Mouse (Mus musculus): ENCODE results near the gene Fgfrl1. TPM values are rescaled to one million over a fixed set of nuclear protein-coding genes. Genes with fewer than 3 reads are reported as not detected.

The Fgfrl1 gene
- polyA plus RNA-seq, 1 experiment from 2014 or later = 6.4 TPM

GRCm38 (mm10) chr5:108714149-108714548 is 22.0 kb downstream of the Fgfrl1 start:
- Histone ChIP-seq H3K4me1 (ENCODE audit: control insufficient read depth, insufficient read depth, low read length) (no peaks in the 10 kb centered on the region), H3K4me2 (ENCODE audit: low read depth, low read length) (no peak overlapping the region), H3K27ac (ENCODE audit: low read length) (peak overlapping the region; percentile 23), H3K27me3 (ENCODE audit: control insufficient read depth, insufficient read depth, low read length) (no peaks in the 10 kb centered on the region), H3K9ac (ENCODE audit: low read length) (no peak overlapping the region), H3K9me3 (replicated peaks; ENCODE audit: control insufficient read depth, low read length) (no peaks in the 10 kb centered on the region), H3K4me3 (ENCODE audit: low read length) (no peak overlapping the region), H3K36me3 (ENCODE audit: control insufficient read depth, insufficient read depth) (no peaks in the 10 kb centered on the region)
- ATAC-seq (replicated peaks; ENCODE audit: extremely low read depth, insufficient read depth, low FRiP score) = peak; percentile 42; the same call in 1 of the 2 replicates
- 54% methylated on average over 6 of the region's 6 CpGs for WGBS

GRCm38 (mm10) chr5:108715974-108716373 is 23.8 kb downstream of the Fgfrl1 start:
- no peak overlapping the region for H3K9ac ChIP-seq (ENCODE audit: low read length)

GRCm38 (mm10) chr5:108718051-108718450 is 25.9 kb downstream of the Fgfrl1 start:
- Histone ChIP-seq H3K4me3 (ENCODE audit: low read length) (no peak overlapping the region), H3K27ac (ENCODE audit: low read length) (no peak overlapping the region), H3K27me3 (ENCODE audit: control insufficient read depth, insufficient read depth, low read length) (no peaks in the 10 kb centered on the region), H3K4me2 (ENCODE audit: low read depth, low read length) (no peak overlapping the region), H3K9ac (ENCODE audit: low read length) (no peak overlapping the region), H3K36me3 (ENCODE audit: control insufficient read depth, insufficient read depth) (no peaks in the 10 kb centered on the region), H3K9me3 (replicated peaks; ENCODE audit: control insufficient read depth, low read length) (no peaks in the 10 kb centered on the region), H3K4me1 (ENCODE audit: control insufficient read depth, insufficient read depth, low read length) (no peaks in the 10 kb centered on the region)
- ATAC-seq (replicated peaks; ENCODE audit: extremely low read depth, insufficient read depth, low FRiP score) = no peak
- 46% methylated on average over 4 of the region's 4 CpGs for WGBS

More at GRCm38 (mm10) chr5:108715974-108716373, 23.8 kb downstream of the Fgfrl1 start:
- Histone ChIP-seq H3K4me2 (ENCODE audit: low read depth, low read length) (no peak overlapping the region), H3K4me1 (ENCODE audit: control insufficient read depth, insufficient read depth, low read length) (no peaks in the 10 kb centered on the region), H3K27ac (ENCODE audit: low read length) (no peak overlapping the region), H3K9me3 (replicated peaks; ENCODE audit: control insufficient read depth, low read length) (no peaks in the 10 kb centered on the region), H3K36me3 (ENCODE audit: control insufficient read depth, insufficient read depth) (no peaks in the 10 kb centered on the region), H3K27me3 (ENCODE audit: control insufficient read depth, insufficient read depth, low read length) (no peaks in the 10 kb centered on the region), H3K4me3 (ENCODE audit: low read length) (no peak overlapping the region)
- 76% methylated on average over 1 of the region's 1 CpGs for WGBS
- ATAC-seq (replicated peaks; ENCODE audit: extremely low read depth, insufficient read depth, low FRiP score) = no peak

GRCm38 (mm10) chr5:108719761-108720160 is 27.6 kb downstream of the Fgfrl1 start:
- WGBS = 44% methylated on average over 7 of the region's 7 CpGs
- no peaks in the 10 kb centered on the region for H3K36me3 ChIP-seq (ENCODE audit: control insufficient read depth, insufficient read depth)
- H3K4me3 ChIP-seq (ENCODE audit: low read length) = no peak overlapping the region
- ATAC-seq (replicated peaks; ENCODE audit: extremely low read depth, insufficient read depth, low FRiP score) = no peak
- H3K27me3 ChIP-seq (ENCODE audit: control insufficient read depth, insufficient read depth, low read length) = no peaks in the 10 kb centered on the region
- H3K9ac ChIP-seq (ENCODE audit: low read length) = no peak overlapping the region
- H3K9me3 ChIP-seq (replicated peaks; ENCODE audit: control insufficient read depth, low read length) = no peaks in the 10 kb centered on the region
- no peak overlapping the region for H3K27ac ChIP-seq (ENCODE audit: low read length)
- no peak overlapping the region for H3K4me2 ChIP-seq (ENCODE audit: low read depth, low read length)
- no peaks in the 10 kb centered on the region for H3K4me1 ChIP-seq (ENCODE audit: control insufficient read depth, insufficient read depth, low read length)

- WGBS = 21% methylated on average over 2 of the region's 2 CpGs
- H3K27ac ChIP-seq (ENCODE audit: low read length) = no peak overlapping the region
Measured at GRCm38 (mm10) chr5:108724006-108724405, 31.8 kb downstream of the Fgfrl1 start.

GRCm38 (mm10) chr5:108726557-108727248 is 34.5 kb downstream of the Fgfrl1 start:
- no peak overlapping the region for H3K9ac ChIP-seq (ENCODE audit: low read length)
- no peaks in the 10 kb centered on the region for H3K9me3 ChIP-seq (replicated peaks; ENCODE audit: control insufficient read depth, low read length)
- H3K4me2 ChIP-seq (ENCODE audit: low read depth, low read length) = no peak overlapping the region
- H3K4me1 ChIP-seq (ENCODE audit: control insufficient read depth, insufficient read depth, low read length) = no peaks in the 10 kb centered on the region
- WGBS = 25% methylated on average over 5 of the region's 5 CpGs
- H3K27me3 ChIP-seq (ENCODE audit: control insufficient read depth, insufficient read depth, low read length) = no peaks in the 10 kb centered on the region
- H3K27ac ChIP-seq (ENCODE audit: low read length) = no peak overlapping the region
- H3K36me3 ChIP-seq (ENCODE audit: control insufficient read depth, insufficient read depth) = no peaks in the 10 kb centered on the region
- no peak overlapping the region for H3K4me3 ChIP-seq (ENCODE audit: low read length)
- ATAC-seq (replicated peaks; ENCODE audit: extremely low read depth, insufficient read depth, low FRiP score) = peak; percentile 75; the same call in 1 of the 2 replicates

More at GRCm38 (mm10) chr5:108724006-108724405, 31.8 kb downstream of the Fgfrl1 start:
- Histone ChIP-seq H3K9me3 (replicated peaks; ENCODE audit: control insufficient read depth, low read length) (no peaks in the 10 kb centered on the region), H3K27me3 (ENCODE audit: control insufficient read depth, insufficient read depth, low read length) (no peaks in the 10 kb centered on the region), H3K9ac (ENCODE audit: low read length) (no peak overlapping the region), H3K4me3 (ENCODE audit: low read length) (no peak overlapping the region), H3K36me3 (ENCODE audit: control insufficient read depth, insufficient read depth) (no peaks in the 10 kb centered on the region), H3K4me2 (ENCODE audit: low read depth, low read length) (no peak overlapping the region), H3K4me1 (ENCODE audit: control insufficient read depth, insufficient read depth, low read length) (no peaks in the 10 kb centered on the region)
- no peak for ATAC-seq (replicated peaks; ENCODE audit: extremely low read depth, insufficient read depth, low FRiP score)

GRCm38 (mm10) chr5:108727425-108727824 is 35.2 kb downstream of the Fgfrl1 start:
- Histone ChIP-seq H3K9ac (ENCODE audit: low read length) (no peak overlapping the region), H3K27me3 (ENCODE audit: control insufficient read depth, insufficient read depth, low read length) (no peaks in the 10 kb centered on the region), H3K27ac (ENCODE audit: low read length) (no peak overlapping the region), H3K4me3 (ENCODE audit: low read length) (no peak overlapping the region), H3K9me3 (replicated peaks; ENCODE audit: control insufficient read depth, low read length) (no peaks in the 10 kb centered on the region), H3K4me2 (ENCODE audit: low read depth, low read length) (no peak overlapping the region), H3K4me1 (ENCODE audit: control insufficient read depth, insufficient read depth, low read length) (no peaks in the 10 kb centered on the region), H3K36me3 (ENCODE audit: control insufficient read depth, insufficient read depth) (no peaks in the 10 kb centered on the region)
- no peak for ATAC-seq (replicated peaks; ENCODE audit: extremely low read depth, insufficient read depth, low FRiP score)
- 81% methylated on average over 1 of the region's 1 CpGs for WGBS

- no peak overlapping the region for H3K4me2 ChIP-seq (ENCODE audit: low read depth, low read length)
- no peak overlapping the region for H3K4me3 ChIP-seq (ENCODE audit: low read length)
- no peaks in the 10 kb centered on the region for H3K9me3 ChIP-seq (replicated peaks; ENCODE audit: control insufficient read depth, low read length)
- no peak overlapping the region for H3K9ac ChIP-seq (ENCODE audit: low read length)
- no peaks in the 10 kb centered on the region for H3K4me1 ChIP-seq (ENCODE audit: control insufficient read depth, insufficient read depth, low read length)
- no peak for ATAC-seq (replicated peaks; ENCODE audit: extremely low read depth, insufficient read depth, low FRiP score)
- no peak overlapping the region for H3K27ac ChIP-seq (ENCODE audit: low read length)
- no peaks in the 10 kb centered on the region for H3K27me3 ChIP-seq (ENCODE audit: control insufficient read depth, insufficient read depth, low read length)
- 61% methylated on average over 2 of the region's 2 CpGs for WGBS
- H3K36me3 ChIP-seq (ENCODE audit: control insufficient read depth, insufficient read depth) = no peaks in the 10 kb centered on the region
Measured at GRCm38 (mm10) chr5:108741844-108742243, 49.7 kb downstream of the Fgfrl1 start.

- WGBS = 51% methylated on average over 2 of the region's 2 CpGs
- H3K4me2 ChIP-seq (ENCODE audit: low read depth, low read length) = no peak overlapping the region
- H3K27ac ChIP-seq (ENCODE audit: low read length) = no peak overlapping the region
- H3K27me3 ChIP-seq (ENCODE audit: control insufficient read depth, insufficient read depth, low read length) = no peaks in the 10 kb centered on the region
- no peak overlapping the region for H3K9ac ChIP-seq (ENCODE audit: low read length)
- H3K36me3 ChIP-seq (ENCODE audit: control insufficient read depth, insufficient read depth) = no peaks in the 10 kb centered on the region
- ATAC-seq (replicated peaks; ENCODE audit: extremely low read depth, insufficient read depth, low FRiP score) = no peak
- H3K4me1 ChIP-seq (ENCODE audit: control insufficient read depth, insufficient read depth, low read length) = no peaks in the 10 kb centered on the region
- no peaks in the 10 kb centered on the region for H3K9me3 ChIP-seq (replicated peaks; ENCODE audit: control insufficient read depth, low read length)
- H3K4me3 ChIP-seq (ENCODE audit: low read length) = no peak overlapping the region
Measured at GRCm38 (mm10) chr5:108742596-108742995, 50.4 kb downstream of the Fgfrl1 start.
